Mouse (Mus musculus) v-Abl transformed pro-B cells (cell line): ENCODE measurements at regions not wholly inside any gene's neighbourhood (a gene's known extent, or its start where the extent isn't known, plus 50 kb on each side); places are given as distances from the start of the nearest gene placed in this dataset.

Experiments
- in situ Hi-C, 2 experiments: fragments of 400-800 bp; cut with MboI; formaldehyde crosslinking; loops; one replicate each; pipeline ENCODE4 v1.15.1; 2025; ENCODE audit not compliant: unreplicated experiment in 2 of 2

GRCm38 (mm10) chr17:14610791-14611522, 83.1 kb downstream of the Thbs2 start:
- in situ Hi-C loops = no loop called here

GRCm38 (mm10) chr17:14608845-14609244, 85.2 kb downstream of the Thbs2 start:
- in situ Hi-C loops = loop anchor here in 1 of 2 experiments (5.0 kb wide), 1 partner anchor 52 kb away; no protein-coding TSS in a partner anchor

DNA sequence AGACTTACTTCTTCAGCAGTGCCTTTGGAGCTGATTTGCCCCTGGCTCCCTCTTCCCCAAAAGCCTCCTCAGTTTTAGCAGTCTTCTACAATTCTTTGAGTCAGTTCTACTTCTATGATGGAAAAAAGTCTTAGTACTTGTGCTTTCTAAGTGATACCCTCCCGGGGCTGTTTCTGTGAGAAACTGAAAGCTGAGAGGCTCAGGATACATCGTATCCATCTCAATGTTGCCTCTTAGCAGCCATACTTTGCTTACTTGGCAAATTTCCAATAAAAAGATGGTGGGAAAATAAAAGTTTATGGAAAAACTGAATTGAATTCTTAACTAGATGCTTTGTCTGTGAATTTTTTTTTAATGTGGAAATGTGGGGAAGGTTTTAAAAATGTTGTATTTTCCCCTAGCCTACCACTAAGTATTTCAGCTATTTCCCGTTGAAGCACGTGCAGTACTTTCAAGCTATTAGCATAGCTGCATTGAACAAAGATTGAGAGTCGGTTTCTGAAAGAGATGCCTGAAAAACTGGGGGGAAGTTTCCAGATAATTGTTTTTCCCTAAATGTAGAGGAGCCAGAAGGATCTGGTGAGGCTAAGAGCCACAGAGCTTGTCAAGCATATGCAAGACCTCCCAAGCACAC, 87.6 kb downstream of the Thbs2 start:
- in situ Hi-C loops = loop anchor here in 1 of 2 experiments (5.0 kb wide), 1 partner anchor 49 kb away; no protein-coding TSS in a partner anchor

GRCm38 (mm10) chr17:14599681-14600080, 94.4 kb downstream of the Thbs2 start:
- in situ Hi-C loops = no loop called here

DNA sequence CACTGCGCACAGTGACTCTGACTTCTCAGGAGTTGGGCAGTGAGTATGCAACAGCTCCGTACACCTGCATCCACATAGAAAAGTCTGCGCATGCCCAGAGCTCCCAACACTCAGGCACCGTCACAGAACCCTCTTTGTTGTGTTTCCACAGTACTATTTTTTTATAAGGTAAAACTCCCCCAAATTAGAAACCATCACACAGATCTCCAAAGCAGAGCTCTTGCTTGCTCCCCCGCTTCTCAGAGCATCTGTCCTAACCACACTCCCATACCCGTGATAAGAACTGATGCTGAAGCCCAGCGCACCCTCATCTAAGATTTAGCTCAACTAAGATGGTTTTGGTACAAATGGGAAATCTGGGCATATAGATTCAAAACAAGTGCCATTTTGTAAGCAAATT, 97.6 kb downstream of the Thbs2 start:
- in situ Hi-C loops = no loop called here

GRCm38 (mm10) chr17:14595525-14595924, 98.5 kb downstream of the Thbs2 start:
- in situ Hi-C loops = no loop called here

- in situ Hi-C loops = no loop called here
These were observed 105.8 kb downstream of the Thbs2 start for GRCm38 (mm10) chr17:14588086-14588817.

GRCm38 (mm10) chr17:14579671-14580070, 114.4 kb downstream of the Thbs2 start:
- in situ Hi-C loops = no loop called here

DNA sequence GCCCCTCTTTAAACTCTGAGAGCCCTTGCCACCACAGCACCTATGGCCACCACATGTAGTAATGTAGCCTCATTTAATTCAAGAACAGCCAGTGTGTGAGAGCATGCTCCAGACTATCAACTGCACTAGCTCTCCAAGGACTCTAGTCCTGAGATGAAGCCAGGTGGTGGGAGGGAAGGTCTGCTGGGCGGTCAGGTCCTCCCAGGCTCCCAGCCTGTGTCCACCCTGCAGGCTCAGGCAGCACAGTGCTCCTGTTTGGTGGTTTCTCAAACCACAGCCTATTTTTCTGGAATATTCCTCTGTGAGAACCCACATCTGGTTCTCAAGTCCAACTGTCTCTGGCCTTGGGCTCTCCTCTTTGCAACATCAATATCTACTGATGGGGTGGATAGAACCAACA, 115.3 kb downstream of the Thbs2 start:
- in situ Hi-C loops = no loop called here

DNA sequence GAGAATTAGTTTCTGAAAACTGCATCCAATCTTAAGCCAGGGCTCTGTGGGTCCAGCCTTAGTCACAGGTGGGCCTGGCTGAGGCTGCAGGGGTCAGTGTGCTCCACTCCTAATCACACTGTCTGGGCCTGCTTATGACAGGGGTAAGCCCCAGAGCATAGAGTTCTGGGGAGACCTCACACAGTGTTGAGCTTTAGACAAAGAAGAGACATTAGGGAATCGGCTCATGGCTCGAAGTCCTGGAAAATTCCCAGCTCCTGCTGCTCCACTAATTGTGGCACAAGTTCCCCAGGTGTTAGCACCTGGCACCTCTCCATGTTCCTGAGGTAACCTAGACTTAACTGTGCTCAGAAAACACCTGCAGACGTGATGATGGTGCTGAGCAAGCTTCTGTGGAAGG, 115.8 kb downstream of the Thbs2 start:
- in situ Hi-C loops = no loop called here

- in situ Hi-C loops = no loop called here
These were observed 117.9 kb downstream of the Thbs2 start for GRCm38 (mm10) chr17:14576159-14576558.

DNA sequence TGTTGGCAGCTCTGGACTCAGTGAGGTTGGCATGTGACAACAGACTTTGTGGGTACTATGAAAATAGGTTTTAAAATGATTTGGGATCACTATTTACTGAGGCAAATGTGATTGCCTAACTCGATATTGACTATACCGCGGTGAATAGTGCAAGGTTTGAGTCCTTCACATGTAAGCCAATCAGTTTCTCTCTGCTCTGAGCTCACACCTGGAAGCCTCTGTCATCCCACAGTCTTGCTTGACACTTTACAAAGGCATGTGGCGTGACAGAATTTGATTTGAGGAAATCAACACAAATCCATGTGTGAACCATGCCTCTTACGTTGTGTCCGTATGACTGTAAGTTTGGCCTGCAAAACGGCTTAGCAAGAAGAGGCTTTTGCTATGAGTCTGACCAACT, 122.9 kb downstream of the Thbs2 start:
- in situ Hi-C loops = no loop called here

DNA sequence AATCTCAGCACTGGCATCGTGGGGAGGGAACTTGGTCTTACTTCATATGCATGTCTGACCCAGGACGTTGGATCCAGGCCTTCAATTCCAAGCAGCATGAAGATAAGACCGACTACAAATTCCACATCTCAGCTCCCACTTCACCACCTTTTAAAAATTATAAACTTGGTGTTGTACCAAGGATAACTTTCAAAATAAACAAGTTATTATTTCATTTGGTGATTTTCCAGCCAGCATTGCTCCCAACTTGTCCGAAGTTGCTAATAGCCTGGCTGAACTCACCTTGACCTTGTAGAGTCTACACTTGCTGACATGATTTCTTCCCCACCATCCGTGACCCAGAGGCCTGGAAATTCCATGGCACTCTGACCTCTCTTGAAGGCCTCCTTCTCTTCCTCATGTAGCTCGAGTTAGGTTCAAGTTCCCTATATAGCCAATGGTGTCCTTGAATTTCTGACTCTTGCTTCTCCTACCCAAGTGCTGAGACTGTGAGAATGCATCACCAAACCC, 123.7 kb downstream of the Thbs2 start:
- in situ Hi-C loops = no loop called here

DNA sequence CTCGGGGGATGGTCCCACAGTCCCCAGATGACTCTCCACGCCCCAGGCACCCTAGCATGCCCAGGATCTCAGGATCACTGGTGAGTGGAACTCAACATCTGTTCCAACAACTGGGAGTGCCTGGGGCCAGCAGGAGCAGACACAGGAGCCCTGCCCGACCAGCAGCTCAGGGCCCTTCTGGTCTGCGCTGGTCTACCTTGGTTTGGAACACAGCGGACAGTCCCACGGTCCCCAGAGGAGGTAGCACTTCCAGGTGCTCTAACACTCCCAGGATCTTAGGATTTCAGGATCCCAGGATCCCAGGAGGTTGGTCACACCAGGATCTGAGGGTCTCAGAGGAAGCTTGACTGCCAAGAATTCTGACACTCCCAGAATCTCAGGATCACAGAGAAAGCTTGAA, 131.8 kb downstream of the Thbs2 start:
- in situ Hi-C loops = no loop called here

DNA sequence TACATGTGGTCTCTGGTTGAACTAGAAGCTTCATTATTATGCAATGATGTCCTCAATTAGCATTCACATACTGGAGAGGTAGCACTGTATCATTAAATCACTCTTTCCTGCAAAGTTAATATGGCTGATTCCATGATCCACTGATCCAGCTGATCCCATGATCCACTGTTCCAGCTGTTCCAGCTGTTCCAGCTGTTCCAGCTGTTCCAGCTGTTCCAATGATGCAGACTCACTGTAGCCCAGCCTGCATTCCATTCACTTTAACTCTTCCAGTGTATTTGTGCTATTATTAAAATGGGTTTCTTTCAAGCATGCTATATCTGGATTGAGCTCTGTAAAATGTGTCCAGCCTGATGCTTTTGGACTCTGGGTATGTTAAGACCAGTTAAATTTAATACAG, 136.8 kb downstream of the Thbs2 start:
- in situ Hi-C loops = loop anchor here in 1 of 2 experiments (5.0 kb wide), 1 partner anchor 50 kb away; no protein-coding TSS in a partner anchor

GRCm38 (mm10) chr17:14553195-14553594, 140.8 kb downstream of the Thbs2 start:
- in situ Hi-C loops = no loop called here

DNA sequence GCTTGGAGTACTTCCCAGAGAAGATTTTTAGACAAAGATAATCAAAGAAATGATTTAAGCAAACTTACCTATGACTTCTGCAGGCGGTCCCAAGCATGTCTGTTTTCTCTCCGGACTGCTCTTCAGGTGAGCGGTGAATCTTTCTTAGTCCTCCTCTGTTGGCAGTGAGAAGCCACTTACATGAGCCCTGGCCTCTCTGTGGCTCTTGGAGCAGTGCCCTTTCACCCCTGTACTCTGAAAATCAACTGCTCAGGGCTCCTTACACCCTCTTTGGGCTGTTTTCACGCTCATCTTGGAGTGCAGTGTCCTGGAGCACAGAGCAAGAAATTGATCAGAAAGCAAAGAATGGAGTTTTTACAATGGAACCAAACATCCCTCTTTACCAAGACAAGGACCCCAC, 142.0 kb downstream of the Thbs2 start:
- in situ Hi-C loops = no loop called here

- in situ Hi-C loops = no loop called here
These were observed 142.4 kb downstream of the Thbs2 start for GRCm38 (mm10) chr17:14551610-14552009.

GRCm38 (mm10) chr17:14545822-14546473, 148.1 kb downstream of the Thbs2 start:
- in situ Hi-C loops = loop anchor here in 1 of 2 experiments (25.0 kb wide), 1 partner anchor 916 kb away; no protein-coding TSS in a partner anchor

DNA sequence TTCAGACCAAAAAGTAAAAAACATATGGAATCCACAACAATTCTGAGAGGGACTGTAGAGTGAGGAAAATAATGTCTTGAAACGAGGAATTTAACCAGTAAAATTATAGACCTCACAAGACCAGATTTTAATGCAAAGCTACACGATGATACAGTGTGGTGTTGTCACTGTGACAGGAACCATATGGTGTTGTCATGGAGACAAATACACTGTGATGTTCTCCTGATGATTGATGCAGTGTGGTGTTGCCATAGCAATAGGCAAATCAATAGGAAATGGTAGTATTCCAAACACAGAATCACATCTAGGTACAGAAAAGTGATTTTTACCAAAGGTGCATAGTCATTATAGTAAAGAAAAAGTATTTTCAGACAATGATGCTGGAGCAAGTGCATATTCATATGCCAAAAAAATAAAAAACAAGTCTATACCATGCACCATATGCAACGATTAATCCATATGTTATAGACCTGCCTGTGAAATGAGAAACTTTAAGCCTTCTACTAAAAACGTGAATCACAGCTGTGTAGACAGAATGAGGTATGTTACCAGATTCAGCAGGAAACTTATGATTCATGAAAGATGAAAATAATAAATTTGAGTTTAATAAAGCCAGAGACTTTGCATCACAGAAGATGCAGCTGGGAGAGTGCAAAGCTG, 149.6 kb downstream of the Thbs2 start:
- in situ Hi-C loops = loop anchor here in 1 of 2 experiments (25.0 kb wide), 1 partner anchor 918 kb away; no protein-coding TSS in a partner anchor
